Mouse (Mus musculus) right cerebral cortex, adult 18-20 months (tissue): Measurements from ENCODE around the gene Plcd1.

Experiments used
- DNase-seq: peaks from one replicate; pipeline ENCODE4 v3.0.0; 2022; ENCODE audit warnings: mixed read lengths

Gene Plcd1

GRCm38 (mm10) chr9:119093419-119094295, at the start of gene Plcd1:
Plcd1 (minus strand) TSS chr9:119093502.
- peak; percentile 85 for DNase-seq

GRCm38 (mm10) chr9:119142066-119142465, 48.8 kb upstream of the Plcd1 start:
- no peak for DNase-seq

- no peak for DNase-seq
Observed at GRCm38 (mm10) chr9:119138836-119139235, 45.5 kb upstream of the Plcd1 start.

- DNase-seq: no peak
Observed at GRCm38 (mm10) chr9:119130692-119131091, 37.4 kb upstream of the Plcd1 start.

- DNase-seq: no peak
Observed at GRCm38 (mm10) chr9:119128436-119129181, 35.3 kb upstream of the Plcd1 start.

GRCm38 (mm10) chr9:119122596-119123369, 29.5 kb upstream of the Plcd1 start:
- DNase-seq: no peak

- DNase-seq: no peak
Observed at GRCm38 (mm10) chr9:119120168-119120560, 26.9 kb upstream of the Plcd1 start.

GRCm38 (mm10) chr9:119119409-119120167, 26.3 kb upstream of the Plcd1 start:
- DNase-seq: no peak

GRCm38 (mm10) chr9:119114911-119115310, 21.6 kb upstream of the Plcd1 start:
- DNase-seq: no peak

GRCm38 (mm10) chr9:119110640-119111039, 17.3 kb upstream of the Plcd1 start:
- no peak for DNase-seq

GRCm38 (mm10) chr9:119109685-119110353, 16.5 kb upstream of the Plcd1 start:
- DNase-seq: no peak

- DNase-seq: peak; percentile 40
Observed at GRCm38 (mm10) chr9:119107566-119107965, 14.3 kb upstream of the Plcd1 start.

- DNase-seq: no peak
Observed at GRCm38 (mm10) chr9:119102783-119103113, 9.4 kb upstream of the Plcd1 start.

- peak; percentile 89 for DNase-seq
Observed at GRCm38 (mm10) chr9:119101992-119102782, 8.9 kb upstream of the Plcd1 start, which contains the start of gene Dlec1. Dlec1 (plus strand) TSS chr9:119102478.

GRCm38 (mm10) chr9:119100177-119100898, 7.0 kb upstream of the Plcd1 start:
- peak; percentile 57 for DNase-seq

GRCm38 (mm10) chr9:119094462-119095109, 1.3 kb upstream of the Plcd1 start:
- no peak for DNase-seq

GRCm38 (mm10) chr9:119092473-119093418, 556 bp downstream of the Plcd1 start:
- DNase-seq: peak; percentile 63

- DNase-seq: no peak
Observed at GRCm38 (mm10) chr9:119091581-119092310, 1.6 kb downstream of the Plcd1 start.
